Mouse (Mus musculus) Patski (cell line): Measurements from ENCODE around the gene Suv39h1. TPM values are rescaled to one million over a fixed set of nuclear protein-coding genes. Genes with fewer than 3 reads are reported as not detected.
"Not testable (repeated sequence)": the region's sequence is repeated elsewhere in the genome, so short reads cannot be mapped to it uniquely, and the experiment has no call there.

ENCODE experiments used
- ATAC-seq: fragments of 100-300 bp; one replicate; pipeline ENCODE4 v1.8.0; 2021
- CTCF ChIA-PET: fragments of 350-600 bp; sonication (Branson Sonifier 250); formaldehyde crosslinking; loops from one replicate; lab custom pipeline; 2022; ENCODE audit warnings: inconsistent platforms; lab: Charles Lee
- POLR2A ChIA-PET: fragments of 350-600 bp; sonication (Branson Sonifier 250); formaldehyde crosslinking; loops from one replicate; lab custom pipeline; 2022; ENCODE audit warnings: antibody characterized with exemption, inconsistent platforms; lab: Charles Lee
- DNase-seq: peaks from one replicate; pipeline ENCODE4 v3.0.0-alpha.2; 2011; ENCODE audit warnings: low read depth, low spot score
- H3K27me3 ChIP-seq: fragments of 371-371 bp; one replicate; pipeline ENCODE4 v1.5.1; 2021
- CTCF ChIP-seq: fragments of 100-300 bp; IDR thresholded peaks from one replicate; pipeline ENCODE4 v1.5.1; 2021
- in situ Hi-C: fragments of 300-500 bp; cut with MboI; formaldehyde crosslinking; loops from 3 replicates; pipeline ENCODE4 v1.11.1; 2018; ENCODE audit warnings: low pct_unique_long_range_greater_than_20kb, mixed read lengths
- polyA plus RNA-seq: library from polyadenylated mRNA; unstranded; gene quantifications from one replicate; pipeline ENCODE4 v1.2.3, GENCODE M21; 2021

The Suv39h1 gene
- polyA plus RNA-seq, result 31.9 TPM

DNA sequence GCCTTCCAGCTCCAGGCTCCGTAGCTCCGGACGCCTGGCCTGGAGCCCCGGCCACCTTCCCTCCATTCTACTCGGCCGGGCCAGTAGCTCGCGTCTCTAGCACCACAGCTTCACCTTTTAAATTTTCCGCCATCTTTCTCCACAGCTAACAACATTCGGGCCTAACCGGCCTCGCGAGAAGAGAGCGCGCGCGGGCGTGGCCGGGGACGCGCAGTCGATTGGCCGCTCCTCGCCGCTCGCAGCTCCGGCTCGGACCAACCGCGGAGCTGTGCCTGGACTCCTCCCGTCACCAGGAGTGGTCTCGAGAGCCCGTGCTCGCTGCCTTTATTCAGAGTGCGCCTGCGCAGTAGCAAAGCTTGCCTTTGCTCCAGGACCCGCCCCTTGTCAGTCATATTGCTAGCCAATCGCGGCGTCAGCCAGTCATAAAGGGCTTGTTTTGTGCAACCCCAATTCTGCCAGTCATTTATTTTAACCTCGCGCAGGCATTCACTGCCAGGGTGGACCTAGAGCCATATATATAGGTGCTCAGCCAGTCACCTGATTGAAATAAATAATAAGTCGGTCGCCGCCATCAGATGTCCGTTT lies at the start of gene Suv39h1:
Gene Suv39h1, minus strand, starts transcription at position 331 of the 585 bp plus-strand sequence.
- DNase-seq (peak; percentile 64), ATAC-seq (peak; percentile 96)
- ChIA-PET POLR2A (no interaction called here), CTCF (no interaction called here)
- peaks cover 14% of the 10 kb centered on the region for H3K27me3 ChIP-seq
- in situ Hi-C loops, result no loop called here
- TF ChIP-seq CTCF, result no peak

DNA sequence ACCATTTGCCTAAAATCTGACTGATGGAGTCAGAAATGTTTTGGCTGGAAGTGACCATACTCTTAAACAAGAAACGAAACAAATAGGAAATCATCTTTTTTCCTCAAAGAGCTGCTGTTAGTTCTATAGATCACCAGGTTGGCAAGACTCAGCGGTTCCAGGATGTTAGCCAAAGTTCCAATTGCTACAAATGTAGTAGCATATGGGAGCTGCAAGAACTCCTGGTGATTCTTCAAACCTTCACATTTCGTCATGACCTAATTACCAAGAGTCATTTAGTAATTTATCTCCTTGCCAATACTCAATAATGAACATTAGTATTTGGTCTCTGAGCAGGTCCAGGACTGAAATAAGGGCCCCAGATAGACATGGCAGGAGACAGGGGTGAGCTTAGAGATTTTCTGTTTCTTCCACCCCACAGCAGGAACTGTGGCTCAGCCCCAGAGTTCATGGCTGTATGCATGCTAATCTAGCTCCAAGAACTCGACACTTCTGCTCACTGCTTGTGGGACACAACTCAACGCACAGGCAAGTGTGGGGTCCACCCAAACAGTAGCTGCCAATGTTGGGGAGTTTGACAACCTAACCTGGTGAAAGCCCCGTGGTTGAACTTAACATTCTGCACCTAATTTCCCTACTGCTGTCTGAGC lies 49.4 kb upstream of the Suv39h1 start:
- in situ Hi-C loops, result no loop called here
- POLR2A ChIA-PET, result interaction anchor here (0.8 kb wide), 1 partner anchor 21 kb away, joined by 3 read pairs; no protein-coding TSS in a partner anchor
- TF ChIP-seq CTCF, result no peak
- H3K27me3 ChIP-seq, result no peaks in the 10 kb centered on the region
- ATAC-seq (no peak), DNase-seq (no peak)
- CTCF ChIA-PET, result interaction anchor here (1.1 to 1.9 kb wide), 2 partner anchors 18 to 26 kb away, joined by 3 to 6 read pairs; no protein-coding TSS in a partner anchor

DNA sequence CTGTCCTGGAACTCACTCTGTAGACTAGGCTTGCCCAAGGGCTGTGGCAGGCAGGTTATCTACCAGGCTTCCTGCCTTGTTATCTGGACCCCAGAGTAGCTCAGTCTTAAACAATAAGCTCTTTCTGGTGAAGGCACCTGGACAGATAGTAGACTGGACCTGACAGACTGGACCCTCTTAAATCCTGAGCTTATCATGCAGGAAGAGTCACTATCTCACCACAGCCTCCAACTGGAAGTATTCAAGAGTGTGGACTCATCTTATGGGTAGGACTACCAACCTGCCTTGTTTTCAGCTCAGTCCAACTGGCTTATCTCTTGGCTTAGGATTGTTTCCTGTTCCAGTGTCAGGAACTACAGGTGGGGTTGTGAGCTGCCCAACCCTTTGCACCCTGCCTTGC lies 42.7 kb upstream of the Suv39h1 start:
- in situ Hi-C loops, result no loop called here
- DNase-seq (no peak), ATAC-seq (no peak)
- POLR2A ChIA-PET, result no interaction called here
- CTCF ChIA-PET, result interaction anchor here (0.9 kb wide), 1 partner anchor 8 kb away, joined by 3 read pairs; no protein-coding TSS in a partner anchor
- no peaks in the 10 kb centered on the region for H3K27me3 ChIP-seq
- TF ChIP-seq CTCF, result no peak

DNA sequence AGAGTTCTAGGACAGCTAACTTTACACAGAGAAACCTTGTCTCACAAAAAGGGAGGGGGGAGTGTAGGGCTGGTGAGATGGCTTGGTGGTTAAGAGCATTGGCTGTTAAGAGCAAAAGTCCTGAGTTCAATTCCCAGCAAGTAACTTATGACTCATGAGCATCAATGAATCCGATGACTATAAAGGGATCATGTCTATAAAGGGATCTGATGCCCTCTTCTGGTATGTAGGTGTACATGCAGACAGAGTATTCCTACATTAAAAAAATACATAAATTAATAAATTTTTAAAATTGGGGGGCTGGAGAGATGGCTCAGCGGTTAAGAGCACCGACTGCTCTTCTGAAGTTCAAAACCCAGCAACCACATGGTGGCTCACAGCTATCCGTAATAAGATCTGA lies 40.7 kb upstream of the Suv39h1 start:
- ATAC-seq, result no peak

DNA sequence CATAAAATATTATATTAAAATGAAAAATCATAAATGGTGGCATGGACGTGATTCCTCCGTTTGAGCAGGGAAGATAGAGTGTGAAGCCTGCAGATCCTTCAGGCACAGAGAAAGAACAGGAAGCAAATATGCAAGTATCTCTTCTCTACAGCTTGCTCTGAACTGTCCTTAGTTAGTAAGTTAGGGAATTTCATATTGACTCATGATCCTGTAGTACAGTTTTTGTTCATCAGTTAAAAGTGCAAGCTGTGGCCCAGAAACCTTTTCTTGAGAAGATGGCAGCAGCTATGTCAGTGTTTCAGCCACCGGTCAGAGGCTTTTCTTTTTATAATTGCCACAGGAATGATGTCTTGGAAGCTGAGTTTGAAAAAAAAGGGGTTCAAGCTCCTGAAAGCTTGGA lies 30.5 kb upstream of the Suv39h1 start:
- ChIA-PET CTCF (no interaction called here), POLR2A (no interaction called here)
- DNase-seq, result no peak
- in situ Hi-C loops, result loop anchor here (10.0 kb wide), 1 partner anchor 80 kb away; no protein-coding TSS in a partner anchor
- no peak for ATAC-seq
- no peak for TF ChIP-seq CTCF
- peaks cover 17% of the 10 kb centered on the region for H3K27me3 ChIP-seq

More for the DNA sequence above, 40.7 kb upstream of the Suv39h1 start:
- DNase-seq, result no peak
- TF ChIP-seq CTCF, result peak; percentile 54
- in situ Hi-C loops, result no loop called here
- ChIA-PET POLR2A (no interaction called here), CTCF (interaction anchor here (1.4 kb wide), 2 partner anchors 10 to 16 kb away, joined by 4 read pairs; no protein-coding TSS in a partner anchor)
- no peaks in the 10 kb centered on the region for H3K27me3 ChIP-seq

DNA sequence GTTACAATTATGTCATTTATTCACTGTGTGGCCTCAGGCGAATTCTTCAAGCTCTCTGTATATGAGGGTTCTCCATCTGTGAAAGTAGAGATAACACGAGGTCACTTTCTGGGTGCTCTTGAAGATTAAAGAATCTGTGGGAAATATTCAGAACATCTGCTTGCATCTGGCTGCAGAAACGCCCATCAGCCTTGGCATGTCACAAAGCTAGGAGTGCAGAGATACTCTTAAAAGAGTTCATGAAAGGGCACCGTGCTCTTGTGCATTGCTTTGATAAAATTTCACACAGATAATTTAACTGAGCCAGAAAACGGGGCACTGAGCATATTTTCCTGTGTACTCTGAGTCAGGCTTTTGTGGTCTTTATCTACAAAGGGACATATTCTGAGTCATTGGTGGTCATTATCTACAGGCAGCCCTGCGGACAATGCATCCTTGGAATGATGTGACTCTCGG lies 27.7 kb upstream of the Suv39h1 start:
- in situ Hi-C loops, result loop anchor here (10.0 kb wide), 1 partner anchor 77 kb away; no protein-coding TSS in a partner anchor
- no peak for TF ChIP-seq CTCF

DNA sequence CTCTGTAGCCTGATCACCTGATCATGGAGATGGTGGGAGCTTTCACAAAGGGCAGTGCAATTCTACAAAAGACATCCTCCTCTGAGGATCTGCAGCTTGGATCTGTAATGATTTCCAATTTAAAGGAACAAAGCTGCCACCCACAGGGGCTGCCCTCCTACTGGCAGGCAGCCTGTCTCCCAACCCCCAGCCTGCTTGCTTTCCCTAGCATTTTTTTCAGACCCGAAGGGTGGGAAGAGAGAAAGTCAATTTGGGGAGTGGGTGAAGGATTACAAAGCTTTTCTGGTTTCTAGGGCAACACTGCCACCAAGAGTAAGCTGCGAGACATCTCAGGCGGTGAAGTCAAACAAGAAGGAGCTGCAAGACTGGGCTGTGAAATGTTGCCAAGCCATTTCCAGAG lies 26.5 kb upstream of the Suv39h1 start:
- ChIA-PET CTCF (interaction anchor here (1.0 kb wide), 2 partner anchors 11 to 83 kb away, joined by 3 to 5 read pairs; partner anchors contain the start of gene Glod5), POLR2A (no interaction called here)
- in situ Hi-C loops, result loop anchor here (10.0 kb wide), 1 partner anchor 76 kb away; no protein-coding TSS in a partner anchor

More for the DNA sequence above, 27.7 kb upstream of the Suv39h1 start:
- DNase-seq, result no peak
- H3K27me3 ChIP-seq, result peaks cover 19% of the 10 kb centered on the region
- ChIA-PET POLR2A (no interaction called here), CTCF (no interaction called here)
- no peak for ATAC-seq

DNA sequence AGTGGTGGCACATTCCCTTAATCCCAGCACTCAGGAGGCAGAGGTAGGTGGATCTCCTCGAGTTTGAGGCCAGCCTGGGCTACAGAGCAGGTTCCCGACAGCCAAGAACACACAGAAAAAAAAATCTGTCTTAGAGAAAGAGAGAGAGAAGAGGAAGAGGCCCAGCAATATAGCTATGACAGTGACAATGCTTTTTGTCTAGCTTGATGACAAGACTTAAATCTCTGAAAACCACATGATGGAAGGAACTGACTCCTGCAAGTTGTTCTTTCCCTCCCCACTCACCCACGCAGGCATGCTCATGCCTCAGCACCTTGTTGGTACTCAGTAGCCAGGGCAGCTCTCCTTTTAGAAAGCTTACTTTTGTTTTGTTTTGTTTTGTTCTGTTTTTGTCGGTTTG lies 24.9 kb upstream of the Suv39h1 start:
- no peak for ATAC-seq
- no peak for TF ChIP-seq CTCF
- DNase-seq, result no peak
- ChIA-PET POLR2A (no interaction called here), CTCF (interaction anchor here (0.9 to 1.2 kb wide), 2 partner anchors 10 to 26 kb away, joined by 3 to 4 read pairs; no protein-coding TSS in a partner anchor)
- peaks cover 11% of the 10 kb centered on the region for H3K27me3 ChIP-seq
- in situ Hi-C loops, result no loop called here

More for the DNA sequence above, 26.5 kb upstream of the Suv39h1 start:
- DNase-seq (no peak), ATAC-seq (no peak)
- H3K27me3 ChIP-seq, result peaks cover 19% of the 10 kb centered on the region
- TF ChIP-seq CTCF, result peak; percentile 52

DNA sequence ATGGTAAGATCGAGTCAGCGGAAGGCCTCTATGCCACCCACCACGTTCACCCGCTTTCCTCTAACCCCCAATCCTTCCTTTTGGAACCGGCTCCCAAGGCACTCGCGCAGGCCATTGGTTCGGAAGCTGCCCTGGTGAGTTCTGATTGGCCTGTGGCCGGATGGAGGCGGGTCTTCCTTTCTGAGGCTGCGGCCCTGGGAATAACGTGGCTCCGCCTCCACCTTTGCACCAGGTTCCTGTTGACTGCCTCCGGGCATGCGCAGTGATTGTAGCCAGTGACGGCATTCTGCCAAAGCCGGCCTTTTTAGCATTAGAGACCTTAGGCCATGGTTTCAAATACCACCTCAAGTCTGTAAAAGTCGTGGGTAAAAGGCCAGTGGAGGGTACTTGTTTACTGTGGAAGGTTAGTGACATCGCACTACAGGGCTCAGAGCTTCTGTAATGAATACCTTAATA lies 22.3 kb upstream of the Suv39h1 start:
- in situ Hi-C loops, result no loop called here
- peak; percentile 87 for ATAC-seq
- H3K27me3 ChIP-seq, result peaks cover 12% of the 10 kb centered on the region
- CTCF ChIA-PET, result no interaction called here
- TF ChIP-seq CTCF, result no peak
- DNase-seq, result peak; percentile 82
- POLR2A ChIA-PET, result no interaction called here

DNA sequence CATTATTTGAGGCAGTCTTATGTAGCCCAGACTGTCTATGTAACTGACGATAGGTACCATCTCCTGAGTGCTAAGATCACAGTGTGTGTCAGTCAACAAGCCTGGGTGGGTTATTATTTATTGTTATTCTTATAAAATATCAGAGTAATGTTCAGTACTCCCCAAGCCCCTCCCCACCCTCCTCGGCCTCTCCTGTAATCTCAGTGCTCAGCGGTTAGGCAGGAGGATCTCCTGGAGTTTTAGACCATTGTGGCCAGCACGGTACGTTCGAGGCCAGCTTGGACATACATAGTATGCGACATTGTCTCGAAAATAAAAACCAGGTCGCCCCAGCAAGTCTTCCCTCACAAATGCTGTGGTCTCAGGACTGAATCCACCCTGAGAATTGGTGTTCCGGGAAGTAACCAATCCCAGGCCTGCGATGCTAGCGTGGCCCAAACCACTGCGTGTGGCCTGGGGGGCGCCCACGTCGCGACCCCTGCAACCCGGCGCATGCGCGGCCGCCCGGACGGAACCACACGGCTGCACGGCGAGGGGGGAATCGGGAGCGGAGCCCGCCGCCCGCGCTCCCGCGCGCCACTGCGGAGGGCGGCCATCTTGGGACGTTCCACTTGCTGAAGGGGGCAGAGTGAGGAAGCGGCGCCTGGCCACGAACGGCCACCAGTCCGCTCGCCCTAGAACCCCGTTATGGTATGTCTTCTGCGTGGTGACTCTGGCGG lies 21.7 kb upstream of the Suv39h1 start:
- DNase-seq, CTCF ChIA-PET, in situ Hi-C loops, POLR2A ChIA-PET: not testable (repeated sequence)
- peaks cover 12% of the 10 kb centered on the region for H3K27me3 ChIP-seq
- ATAC-seq, result peak; percentile 97
